Mouse (Mus musculus) induced T-regulatory cell, adult 2 months (primary cell): Measurements from ENCODE around the gene Olfr1310.
"Not testable (repeated sequence)": the region's sequence is repeated elsewhere in the genome, so short reads cannot be mapped to it uniquely, and the experiment has no call there.

Experiments used
- DNase-seq: peaks from one replicate; pipeline ENCODE4 v3.0.0-alpha.2; 2012; ENCODE audit warnings: low read depth

Gene Olfr1310

DNA sequence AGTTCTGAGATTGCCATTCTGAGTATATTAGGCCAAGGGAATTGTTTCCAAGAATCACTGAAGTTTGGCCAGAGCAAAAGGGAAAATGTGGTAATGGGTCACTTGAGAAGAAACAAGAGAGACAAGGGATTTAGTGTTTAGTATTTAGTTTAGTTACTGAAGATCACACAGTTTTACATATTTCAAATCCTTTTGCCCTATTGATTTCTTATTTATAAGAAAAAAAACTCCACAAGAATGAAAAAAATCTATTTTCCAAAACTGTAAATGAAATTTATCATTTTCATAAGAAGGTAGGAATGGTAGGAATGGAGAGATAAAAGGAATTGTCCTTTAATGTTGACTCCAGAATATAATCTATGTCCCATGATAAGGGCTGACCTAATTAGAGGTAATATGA, at the start of gene Olfr1310:
Olfr1310 (minus strand) TSS at position 101 of the 400 bp plus-strand sequence.
- DNase-seq: no peak

DNA sequence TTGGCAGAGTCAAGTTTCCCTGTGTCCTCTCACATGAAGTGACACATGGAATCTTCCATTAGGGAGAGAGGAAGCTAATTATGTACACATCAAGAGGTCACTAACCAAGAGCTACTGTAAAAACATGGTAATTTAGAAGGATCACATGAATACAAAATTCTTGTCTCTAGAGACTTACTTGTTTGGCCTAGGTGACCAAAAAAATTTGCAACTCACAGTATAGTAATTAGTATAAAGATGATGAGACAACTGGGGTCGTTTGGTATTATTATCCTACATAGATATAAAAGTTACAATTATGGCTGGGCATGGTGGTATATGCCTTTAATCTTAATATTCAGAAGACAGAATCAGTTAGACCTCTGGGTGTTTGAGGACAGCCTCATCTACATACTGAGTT, 37.6 kb upstream of the Olfr1310 start, which contains the start of gene Olfr1312:
Olfr1312 (minus strand) TSS at position 101 of the 400 bp plus-strand sequence.
- no peak for DNase-seq

DNA sequence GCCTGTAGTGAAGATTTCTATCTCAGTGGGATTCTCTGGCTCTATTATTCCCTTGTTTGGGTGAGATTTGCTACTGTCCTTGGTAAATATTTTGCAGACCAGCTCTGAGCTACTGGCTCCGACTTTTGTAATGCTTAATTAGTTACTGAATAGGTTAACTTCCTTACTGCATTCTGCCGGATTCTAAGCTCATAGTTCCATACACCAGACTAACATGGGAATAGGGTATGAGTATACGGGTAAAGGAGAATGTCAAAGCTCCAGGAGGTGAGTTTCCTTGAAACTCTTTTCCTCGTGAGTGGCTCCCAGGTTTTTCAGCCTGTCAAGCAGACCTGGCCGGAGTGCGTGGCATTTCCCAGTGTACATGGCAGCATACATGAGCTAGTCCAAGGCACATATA, 14.5 kb upstream of the Olfr1310 start:
- not testable (repeated sequence) for DNase-seq

DNA sequence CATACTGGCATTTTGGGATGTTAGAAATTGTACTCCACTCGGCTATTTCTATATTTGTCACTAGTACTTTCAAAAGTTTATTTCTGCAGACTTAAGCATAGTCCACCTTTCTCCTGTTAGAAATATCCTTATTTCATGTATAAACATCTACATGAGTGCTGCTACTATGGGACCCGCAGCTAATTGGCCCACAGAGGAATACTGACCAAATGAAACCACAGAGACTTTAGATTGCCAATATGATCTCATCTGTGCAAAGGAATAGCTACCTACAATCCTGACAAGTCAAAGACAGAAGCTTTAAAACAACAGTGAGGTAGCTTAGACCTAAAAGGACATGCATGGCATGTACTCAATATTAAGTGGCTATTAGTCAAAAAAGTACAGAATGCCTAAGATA, 11.8 kb upstream of the Olfr1310 start, which contains the start of gene Olfr1311:
Olfr1311 (minus strand) TSS at position 101 of the 400 bp plus-strand sequence.
- no peak for DNase-seq

DNA sequence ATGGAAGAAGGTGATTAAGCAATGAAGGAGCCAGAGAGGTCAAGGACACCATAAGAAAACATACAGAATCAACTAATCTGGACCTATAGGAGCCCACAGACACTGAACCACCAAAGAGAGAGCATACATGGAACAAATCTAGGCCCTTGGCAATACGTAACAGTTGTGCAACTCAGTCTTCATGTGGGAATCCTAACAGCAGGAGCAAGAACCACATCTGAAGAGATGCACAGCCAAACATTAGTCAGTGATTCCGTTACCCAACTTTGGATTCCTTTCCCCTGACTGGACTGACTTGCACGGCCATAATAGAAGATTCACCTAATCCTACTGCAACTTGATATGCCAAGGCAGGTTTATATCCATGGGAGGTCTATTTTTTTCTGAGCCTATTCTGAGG, 2.4 kb upstream of the Olfr1310 start:
- DNase-seq: no peak

DNA sequence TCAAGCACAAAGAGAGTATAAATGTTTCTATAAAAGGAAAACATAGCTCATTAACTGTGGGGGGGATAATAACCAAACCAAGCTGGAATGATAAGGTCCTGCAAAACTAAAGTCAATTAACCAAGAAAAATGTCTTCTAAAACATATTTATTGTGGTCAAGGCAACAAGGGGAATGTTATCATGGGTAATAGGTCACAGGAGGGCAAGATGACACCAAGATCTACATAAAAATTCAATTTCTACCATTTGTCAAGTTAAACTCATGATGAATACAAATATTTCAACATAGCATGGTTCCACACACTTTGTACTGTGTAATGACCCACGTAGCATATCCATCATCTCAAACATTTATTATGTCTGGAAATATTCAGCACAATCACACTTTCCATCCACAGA, 22.3 kb downstream of the Olfr1310 start, which contains the start of gene Olfr1309:
Olfr1309 (minus strand) TSS at position 101 of the 400 bp plus-strand sequence.
- no peak for DNase-seq

DNA sequence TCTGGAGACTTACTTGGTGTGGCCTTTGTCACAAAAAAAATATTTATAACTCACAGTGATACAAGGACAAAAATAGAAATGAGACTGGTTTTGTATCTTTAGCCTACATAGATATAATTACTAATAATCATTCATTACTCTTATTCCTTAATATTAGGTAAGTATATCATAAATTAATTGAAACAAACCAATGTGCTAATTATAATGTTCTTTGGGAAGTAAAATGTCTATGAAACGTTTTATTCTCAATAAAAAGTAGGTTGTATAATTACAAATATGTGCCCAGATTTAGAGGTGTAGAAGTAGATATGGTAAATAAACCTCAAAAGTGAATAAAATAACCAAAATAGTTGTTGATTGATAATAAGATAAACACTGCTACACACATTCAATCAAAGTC, 47.7 kb downstream of the Olfr1310 start, which contains the start of gene Olfr1308:
Olfr1308 (minus strand) TSS at position 101 of the 400 bp plus-strand sequence.
- no peak for DNase-seq
